Mouse (Mus musculus): Measurements from ENCODE around the gene Gpr25. TPM values are rescaled to one million over a fixed set of nuclear protein-coding genes. Genes with fewer than 3 reads are reported as not detected.

Gene Gpr25
- total and polyA plus RNA-seq, 3 experiments = not detected

DNA sequence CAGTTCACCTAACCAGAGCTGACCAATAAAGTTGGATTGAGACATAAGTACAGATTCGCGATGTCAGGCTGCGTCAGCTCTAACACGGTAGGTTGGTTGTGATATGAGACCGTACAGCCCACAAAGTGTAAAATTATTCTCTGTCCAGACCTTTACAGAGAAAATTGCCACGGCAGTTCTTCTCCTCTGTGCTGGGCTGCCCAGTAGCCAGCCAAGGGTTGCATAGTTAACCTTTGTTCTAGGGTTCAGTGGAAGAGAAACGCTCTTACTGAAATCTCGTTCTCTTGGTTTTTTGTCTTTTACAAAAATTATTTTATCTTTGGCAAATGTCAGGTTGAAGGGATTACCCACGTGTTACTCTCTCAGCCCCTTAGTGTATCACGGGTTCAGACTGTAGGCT is 38.3 kb downstream of the Gpr25 start:
- no peak for DNase-seq (ENCODE audit: low read depth, low spot score)
- H3K9ac ChIP-seq (ENCODE audit: control insufficient read depth, low read depth, low read length, poor library complexity, severe bottlenecking) = no peak overlapping the region
- no peak overlapping the region for H3K27ac ChIP-seq (ENCODE audit: control insufficient read depth, low read depth, low read length)
- H3K36me3 ChIP-seq (ENCODE audit: control insufficient read depth in 1 of 2, insufficient read depth in 2 of 2, low read length in 2 of 2) = no peaks in the 10 kb centered on the region
- no peaks in the 10 kb centered on the region for H3K79me2 ChIP-seq (ENCODE audit: control insufficient read depth, insufficient read depth, low read length, poor library complexity)
- no peaks in the 10 kb centered on the region for H3K9me3 ChIP-seq (replicated peaks; ENCODE audit: insufficient read depth, low read length)
- H3K4me1 ChIP-seq (ENCODE audit: control insufficient read depth in 1 of 2, insufficient read depth in 2 of 2, low read length in 2 of 2) = no peaks in the 10 kb centered on the region
- no peak overlapping the region for H3K4me3 ChIP-seq (ENCODE audit: control insufficient read depth in 1 of 2, insufficient read depth in 1 of 2, low read depth in 2 of 2, low read length in 2 of 2)
- TF ChIP-seq RCOR1 (IDR thresholded peaks at IDR 0.05; ENCODE audit: low read depth, low read length) = no peak
- TF ChIP-seq USF2 (IDR thresholded peaks at IDR 0.05; ENCODE audit: borderline replicate concordance in 1 of 2, insufficient read depth in 1 of 2, low read depth in 1 of 2, low read length in 2 of 2) = no peak
- no peak for TF ChIP-seq ELF1 (IDR thresholded peaks at IDR 0.05; ENCODE audit: low read depth, low read length)
- no peak for TF ChIP-seq NRF1 (IDR thresholded peaks at IDR 0.05; ENCODE audit: insufficient read depth, low read depth, low read length, poor library complexity, severe bottlenecking)
- no peak for TF ChIP-seq TBP (IDR thresholded peaks at IDR 0.05; ENCODE audit: low read depth, low read length)
- no peak for TF ChIP-seq POLR2A (IDR thresholded peaks at IDR 0.05; ENCODE audit: control insufficient read depth in 1 of 2, insufficient read depth in 1 of 2, low read depth in 1 of 2, low read length in 2 of 2, poor library complexity in 1 of 2)
- no peak for TF ChIP-seq GABPA (IDR thresholded peaks at IDR 0.05; ENCODE audit: low read depth, low read length)
- no peak for TF ChIP-seq ZNF384 (IDR thresholded peaks at IDR 0.05; ENCODE audit: low read depth, low read length)
- no peak for TF ChIP-seq ZMIZ1 (IDR thresholded peaks at IDR 0.05; ENCODE audit: low read depth, low read length)
- no peak for TF ChIP-seq MAZ (IDR thresholded peaks at IDR 0.05; ENCODE audit: low read depth, low read length)
- TF ChIP-seq ETS1 (IDR thresholded peaks at IDR 0.05; ENCODE audit: low read depth, low read length) = no peak
- TF ChIP-seq MEF2A (IDR thresholded peaks at IDR 0.05; ENCODE audit: extremely low read depth, insufficient replicate concordance, low read depth, low read length, poor library complexity, severe bottlenecking) = no peak
- TF ChIP-seq EP300 (IDR thresholded peaks at IDR 0.05; ENCODE audit: low read depth in 1 of 2, low read length in 2 of 2) = no peak
- no peak for TF ChIP-seq GATA1 (IDR thresholded peaks at IDR 0.05; ENCODE audit: low read depth, low read length)
- no peaks in the 10 kb centered on the region for H3K27me3 ChIP-seq (ENCODE audit: control insufficient read depth in 1 of 2, insufficient read depth in 2 of 2, low read length in 2 of 2)

DNA sequence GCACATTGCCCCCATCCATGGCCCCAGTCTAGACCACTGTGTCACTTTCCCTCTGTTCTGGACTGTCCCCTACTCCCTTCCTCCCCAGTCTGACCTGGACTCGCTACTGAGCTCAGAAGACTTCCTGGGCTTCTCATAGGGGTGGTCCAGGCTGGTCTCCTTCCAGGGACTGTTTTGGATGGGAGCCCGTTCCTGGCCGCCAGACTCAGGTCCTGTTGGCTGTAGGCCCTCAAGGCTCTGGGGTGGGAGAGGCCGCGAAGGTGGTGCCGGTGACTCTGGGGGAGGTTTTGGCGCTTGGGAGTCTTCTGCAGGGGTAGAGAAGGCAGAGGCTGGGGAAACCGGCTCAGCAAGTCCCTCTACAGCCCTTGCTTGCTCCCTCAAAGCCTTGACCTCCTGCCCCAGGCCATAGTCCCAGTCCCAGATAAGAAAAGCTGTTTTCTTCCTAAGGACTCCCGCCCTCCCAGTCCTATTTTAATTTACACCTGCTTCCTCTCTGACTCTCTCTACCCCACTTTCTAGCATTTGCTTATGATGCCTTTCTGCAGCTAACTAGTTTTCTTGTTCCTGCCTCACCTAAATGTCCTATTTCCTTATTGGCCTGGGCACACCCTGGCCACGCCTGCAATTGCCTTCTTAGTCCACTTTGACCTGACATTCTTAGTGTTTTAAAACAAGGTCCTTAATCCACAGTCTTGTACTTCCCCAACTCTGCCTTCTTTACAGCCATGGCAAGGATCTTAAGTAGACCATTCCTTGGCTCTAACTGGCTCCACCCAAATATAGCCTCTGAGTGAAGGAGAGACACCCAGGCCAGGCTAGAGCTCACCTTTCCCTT is 40.4 kb downstream of the Gpr25 start:
- Histone ChIP-seq H3K9ac (ENCODE audit: control insufficient read depth, low read depth, low read length, poor library complexity, severe bottlenecking) (no peak overlapping the region), H3K4me1 (ENCODE audit: control insufficient read depth in 1 of 2, insufficient read depth in 2 of 2, low read length in 2 of 2) (no peaks in the 10 kb centered on the region), H3K9me3 (replicated peaks; ENCODE audit: insufficient read depth, low read length) (no peaks in the 10 kb centered on the region), H3K27me3 (ENCODE audit: control insufficient read depth in 1 of 2, insufficient read depth in 2 of 2, low read length in 2 of 2) (no peaks in the 10 kb centered on the region), H3K4me3 (ENCODE audit: control insufficient read depth in 1 of 2, insufficient read depth in 1 of 2, low read depth in 2 of 2, low read length in 2 of 2) (no peak overlapping the region), H3K79me2 (ENCODE audit: control insufficient read depth, insufficient read depth, low read length, poor library complexity) (no peaks in the 10 kb centered on the region), H3K36me3 (ENCODE audit: control insufficient read depth in 1 of 2, insufficient read depth in 2 of 2, low read length in 2 of 2) (no peaks in the 10 kb centered on the region), H3K27ac (ENCODE audit: control insufficient read depth, low read depth, low read length) (no peak overlapping the region)
- TF ChIP-seq NRF1 (IDR thresholded peaks at IDR 0.05; ENCODE audit: insufficient read depth, low read depth, low read length, poor library complexity, severe bottlenecking) = no peak
- TF ChIP-seq TBP (IDR thresholded peaks at IDR 0.05; ENCODE audit: low read depth, low read length) = no peak
- TF ChIP-seq ZC3H11A (IDR thresholded peaks at IDR 0.05; ENCODE audit: low read depth, low read length) = no peak
- no peak for TF ChIP-seq ZNF384 (IDR thresholded peaks at IDR 0.05; ENCODE audit: low read depth, low read length)
- TF ChIP-seq RCOR1 (IDR thresholded peaks at IDR 0.05; ENCODE audit: low read depth, low read length) = no peak
- no peak for TF ChIP-seq GABPA (IDR thresholded peaks at IDR 0.05; ENCODE audit: low read depth, low read length)
- TF ChIP-seq MYB (IDR thresholded peaks at IDR 0.05; ENCODE audit: low read depth, low read length) = no peak
- TF ChIP-seq POLR2AphosphoS5 (IDR thresholded peaks at IDR 0.05; ENCODE audit: borderline replicate concordance, low read depth, low read length) = no peak
- no peak for TF ChIP-seq BHLHE40 (IDR thresholded peaks at IDR 0.05; ENCODE audit: borderline replicate concordance, low read depth, low read length)
- TF ChIP-seq TCF12 (IDR thresholded peaks at IDR 0.05; ENCODE audit: low read depth, low read length) = no peak
- TF ChIP-seq UBTF (IDR thresholded peaks at IDR 0.05; ENCODE audit: borderline replicate concordance, insufficient read depth, low read depth, low read length) = no peak
- TF ChIP-seq MEF2A (IDR thresholded peaks at IDR 0.05; ENCODE audit: extremely low read depth, insufficient replicate concordance, low read depth, low read length, poor library complexity, severe bottlenecking) = no peak
- no peak for TF ChIP-seq NELFE (IDR thresholded peaks at IDR 0.05; ENCODE audit: low read depth, low read length)
- TF ChIP-seq USF2 (IDR thresholded peaks at IDR 0.05; ENCODE audit: borderline replicate concordance in 1 of 2, insufficient read depth in 1 of 2, low read depth in 1 of 2, low read length in 2 of 2) = no peak
- TF ChIP-seq GATA1 (IDR thresholded peaks at IDR 0.05; ENCODE audit: low read depth, low read length) = no peak
- no peak for TF ChIP-seq MXI1 (IDR thresholded peaks at IDR 0.05; ENCODE audit: low read depth, low read length)
- no peak for DNase-seq (ENCODE audit: low read depth, low spot score)

Measured in MEL (cell line).